Mouse (Mus musculus) activated CD4-positive, CD25-positive, alpha-beta regulatory T cell, adult 9 weeks (primary cell): Measurements from ENCODE around the gene Olfr888. TPM values are rescaled to one million over a fixed set of nuclear protein-coding genes. Genes with fewer than 3 reads are reported as not detected.

Source experiments
- polyA plus RNA-seq: library from polyadenylated mRNA; unstranded; fragments of 100-300 nt; shearing (Covaris generic); gene quantifications from one replicate; pipeline ENCODE4 v1.2.1, GENCODE M21; 2017

Gene Olfr888
- not detected for polyA plus RNA-seq

GRCm38 (mm10) chr9:38107828-38108227 is at the start of gene Olfr888:
Gene Olfr888 (plus strand): TSS chr9:38108128.

GRCm38 (mm10) chr9:38061022-38061421 is 46.9 kb upstream of the Olfr888 start, which contains the start of gene Olfr885:
Gene Olfr885 (plus strand): TSS chr9:38061322.

GRCm38 (mm10) chr9:38083772-38084171 is 24.2 kb upstream of the Olfr888 start, which contains the start of gene Olfr887:
Gene Olfr887 (plus strand): TSS chr9:38084072.

GRCm38 (mm10) chr9:38114898-38115297 is 7.0 kb downstream of the Olfr888 start, which contains the start of gene Olfr889:
Gene Olfr889 (plus strand): TSS chr9:38115198.

GRCm38 (mm10) chr9:38142217-38142616 is 34.3 kb downstream of the Olfr888 start, which contains the start of gene Olfr890:
Gene Olfr890 (plus strand): TSS chr9:38142517.

Other genes starting within 250 kb of the Olfr888 start
- not detected for gene Olfr145, start 211.4 kb upstream of the Olfr888 start, polyA plus RNA-seq
- gene Olfr878, start 190.3 kb upstream of the Olfr888 start, polyA plus RNA-seq, result not detected
- not detected for gene Olfr881, start 116.3 kb upstream of the Olfr888 start, polyA plus RNA-seq
- gene Olfr883, start 82.3 kb upstream of the Olfr888 start, polyA plus RNA-seq, result not detected
- gene Olfr884, start 61.6 kb upstream of the Olfr888 start, polyA plus RNA-seq, result not detected
- not detected for gene Olfr885, start 46.8 kb upstream of the Olfr888 start, polyA plus RNA-seq
- not detected for gene Olfr887, start 24.1 kb upstream of the Olfr888 start, polyA plus RNA-seq
- 0.20 TPM for gene Olfr889, start 7.1 kb downstream of the Olfr888 start, polyA plus RNA-seq
- not detected for gene Olfr890, start 34.4 kb downstream of the Olfr888 start, polyA plus RNA-seq
- gene Olfr891, start 72.7 kb downstream of the Olfr888 start, polyA plus RNA-seq, result not detected
- not detected for gene Olfr893, start 100.2 kb downstream of the Olfr888 start, polyA plus RNA-seq
- not detected for gene Olfr894, start 109.9 kb downstream of the Olfr888 start, polyA plus RNA-seq
- gene Olfr143, start 144.6 kb downstream of the Olfr888 start, polyA plus RNA-seq, result not detected
- not detected for gene Olfr895, start 159.7 kb downstream of the Olfr888 start, polyA plus RNA-seq
- not detected for gene Olfr896-ps1, start 183.0 kb downstream of the Olfr888 start, polyA plus RNA-seq
- gene Olfr25, start 220.9 kb downstream of the Olfr888 start, polyA plus RNA-seq, result not detected
- 0.11 TPM for gene Olfr898, start 240.3 kb downstream of the Olfr888 start, polyA plus RNA-seq